Mouse (Mus musculus): ENCODE data around the gene Nbas.

Nbas gene

DNA sequence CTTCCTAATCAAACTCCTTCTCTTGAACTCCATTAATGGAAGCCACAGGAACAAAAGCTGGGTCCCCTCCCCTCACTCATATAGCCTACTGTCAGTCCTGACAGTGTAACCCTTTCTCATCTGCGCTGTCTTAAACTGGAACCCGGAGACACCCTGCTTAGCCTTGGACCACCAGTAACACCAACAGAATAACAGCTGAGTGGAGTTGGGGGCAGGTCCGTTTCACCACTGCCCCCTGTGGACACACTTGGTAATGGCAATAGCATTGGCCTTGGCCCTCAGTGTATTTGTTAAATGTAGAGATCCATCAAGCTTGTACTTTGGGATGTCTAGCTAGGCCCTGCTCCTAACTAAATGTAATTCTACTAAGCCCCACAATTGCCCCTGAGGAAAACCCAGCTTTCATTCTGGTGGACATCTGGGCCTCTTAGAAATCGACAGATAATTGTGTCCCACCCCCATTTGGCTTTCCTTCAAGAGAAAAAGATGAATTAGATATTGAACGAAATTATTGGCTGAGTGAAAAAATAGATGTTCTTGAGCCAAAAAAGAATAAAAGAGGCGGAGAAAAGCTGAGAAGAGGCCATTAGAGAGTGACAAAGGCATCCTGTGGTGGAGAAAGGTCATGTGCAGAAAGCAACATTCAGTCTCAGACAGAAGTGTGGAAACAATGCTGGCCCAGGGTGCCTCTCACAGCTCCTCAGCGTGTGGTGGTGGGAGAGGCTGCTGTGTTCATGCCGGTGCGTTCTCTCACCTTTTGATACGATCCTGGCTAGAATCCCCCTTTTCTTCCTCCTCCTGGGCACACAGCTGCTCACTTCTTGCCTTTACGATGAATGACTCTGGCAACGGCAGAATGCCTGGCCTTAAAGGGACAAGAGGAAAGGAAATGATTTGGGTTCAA is 358.1 kb downstream of the Nbas start:
- no peak for DNase-seq
